Mouse (Mus musculus): ENCODE data around the gene Fgf22.
"Not testable (repeated sequence)": the region's sequence is repeated elsewhere in the genome, so short reads cannot be mapped to it uniquely, and the experiment has no call there.

The Fgf22 gene

GRCm38 (mm10) chr10:79735361-79735760 is 19.5 kb upstream of the Fgf22 start:
- DNase-seq: no peak

GRCm38 (mm10) chr10:79736706-79737105 is 18.2 kb upstream of the Fgf22 start:
- no peak for DNase-seq

GRCm38 (mm10) chr10:79738259-79738658 is 16.6 kb upstream of the Fgf22 start:
- no peak for DNase-seq

GRCm38 (mm10) chr10:79739234-79739633 is 15.6 kb upstream of the Fgf22 start:
- no peak for DNase-seq

DNA sequence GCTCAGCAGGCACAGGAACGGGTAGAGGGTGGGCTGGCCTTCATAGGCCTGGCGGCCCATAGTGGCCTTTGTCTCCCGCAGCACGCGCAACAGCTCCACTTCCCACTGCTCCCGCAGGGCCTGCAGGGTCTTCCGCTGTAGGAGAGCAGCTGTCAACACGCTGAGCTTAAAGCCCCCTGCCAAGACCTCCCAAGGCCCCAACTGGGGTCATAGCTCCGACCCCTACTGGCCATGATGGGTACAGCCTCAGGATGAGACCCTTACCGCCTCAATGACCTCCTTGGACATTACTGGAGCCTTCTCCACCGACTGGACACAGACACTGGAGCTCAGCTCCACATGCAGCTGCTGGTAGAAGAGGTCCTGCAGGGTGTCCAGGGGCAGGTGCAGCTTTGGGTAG is 14.0 kb upstream of the Fgf22 start:
- DNase-seq: no peak

- no peak for DNase-seq
Measured at GRCm38 (mm10) chr10:79743161-79743560, 11.7 kb upstream of the Fgf22 start.

GRCm38 (mm10) chr10:79743650-79744365 is 11.1 kb upstream of the Fgf22 start:
- peak; percentile 59 for DNase-seq

DNA sequence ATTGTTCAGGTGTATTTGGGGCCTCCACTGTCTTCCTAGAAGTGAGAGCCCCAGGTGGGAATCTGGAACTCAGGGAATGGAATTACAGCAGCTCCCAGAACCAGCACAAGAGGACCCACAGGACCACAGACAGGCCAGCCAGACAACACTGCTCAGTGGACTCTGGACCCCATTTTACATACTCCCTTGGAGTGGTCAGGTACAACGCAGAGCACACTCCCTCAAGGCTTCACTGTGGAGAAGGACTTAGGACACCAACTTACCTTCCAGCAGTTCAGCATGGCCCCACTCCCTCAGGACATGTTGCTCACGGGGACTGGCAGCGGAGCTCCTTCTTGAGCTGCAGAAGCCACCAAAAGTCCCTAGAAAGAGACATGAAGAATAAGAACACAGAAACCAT is 9.5 kb upstream of the Fgf22 start:
- no peak for DNase-seq

- peak; percentile 93 for DNase-seq
Measured at GRCm38 (mm10) chr10:79745898-79746773, 8.7 kb upstream of the Fgf22 start, which contains the start of gene Polrmt. Gene Polrmt, minus strand, starts transcription at chr10:79746581.

- DNase-seq: no peak
Measured at GRCm38 (mm10) chr10:79746774-79747151, 8.1 kb upstream of the Fgf22 start.

- no peak for DNase-seq
Measured at GRCm38 (mm10) chr10:79748496-79748895, 6.4 kb upstream of the Fgf22 start.

GRCm38 (mm10) chr10:79755854-79756253 is 978 bp downstream of the Fgf22 start:
- DNase-seq: no peak

- DNase-seq: no peak
Measured at GRCm38 (mm10) chr10:79756660-79757059, 1.8 kb downstream of the Fgf22 start.

- not testable (repeated sequence) for DNase-seq
Measured at GRCm38 (mm10) chr10:79759675-79760074, 4.8 kb downstream of the Fgf22 start.

- DNase-seq: no peak
Measured at GRCm38 (mm10) chr10:79760603-79761143, 5.8 kb downstream of the Fgf22 start.

- no peak for DNase-seq
Measured at GRCm38 (mm10) chr10:79762875-79763274, 8.0 kb downstream of the Fgf22 start.

DNA sequence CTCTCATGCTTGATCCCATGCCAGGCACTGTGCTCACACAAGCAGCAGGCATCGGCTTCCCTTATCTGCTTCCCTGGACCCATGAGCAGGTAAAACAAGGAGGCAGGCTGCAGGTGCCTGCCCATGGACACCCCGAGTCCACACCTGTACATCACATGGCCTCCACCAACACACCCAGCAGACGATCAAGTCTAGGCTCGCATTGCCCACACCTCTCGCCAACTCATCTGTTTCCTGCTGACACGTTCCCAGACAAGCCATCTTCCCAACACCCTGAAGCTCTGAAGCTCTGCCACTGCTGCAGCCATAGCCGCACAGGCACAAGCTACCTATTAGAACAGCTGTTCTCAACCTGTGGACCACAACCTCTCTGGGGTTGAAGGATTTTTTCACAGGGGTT is 9.4 kb downstream of the Fgf22 start:
- no peak for DNase-seq

- DNase-seq: no peak
Measured at GRCm38 (mm10) chr10:79765228-79765745, 10.4 kb downstream of the Fgf22 start.

GRCm38 (mm10) chr10:79766001-79766507 is 11.2 kb downstream of the Fgf22 start:
- DNase-seq: no peak

- DNase-seq: peak; percentile 100
Measured at GRCm38 (mm10) chr10:79766508-79767325, 11.8 kb downstream of the Fgf22 start, which contains the start of gene Rnf126. Gene Rnf126, minus strand, starts transcription at chr10:79766952.

GRCm38 (mm10) chr10:79767372-79768244 is 12.7 kb downstream of the Fgf22 start:
- DNase-seq: peak; percentile 91

All from cerebellum, adult 8-10 months (tissue).